Mouse (Mus musculus) left cerebral cortex, postnatal 25 days (tissue): ENCODE measurements around the gene Gm2832. TPM values are rescaled to one million over a fixed set of nuclear protein-coding genes. Genes with fewer than 3 reads are reported as not detected.
"Not testable (repeated sequence)": the region's sequence is repeated elsewhere in the genome, so short reads cannot be mapped to it uniquely, and the experiment has no call there.

Source experiments
- DNase-seq, 2 experiments: peaks; one replicate each; pipeline ENCODE4 v3.0.0; 2022; ENCODE audit warnings: low spot score in 2 of 2, mixed read lengths in 1 of 2
- intact Hi-C: fragments of 180-260 bp; cut with DNase I; formaldehyde crosslinking; loops from one replicate; pipeline ENCODE4 v1.15.1; 2025
- total RNA-seq, 2 experiments: library from RNA; stranded (reverse); gene quantifications; 2 replicates each; pipeline ENCODE4 v1.2.3; 2021

Gm2832 gene
- under 1 TPM; 0.23 to 0.73 TPM for total RNA-seq

GRCm38 (mm10) chr14:41278505-41278904 is at the start of gene Gm2832:
Gm2832 (plus strand) TSS chr14:41278805.
- DNase-seq, intact Hi-C loops: not testable (repeated sequence)

- intact Hi-C loops: not testable (repeated sequence)
- peak; percentile 54 to 67 for DNase-seq
Measured at GRCm38 (mm10) chr14:41263296-41263695, 15.3 kb upstream of the Gm2832 start.

GRCm38 (mm10) chr14:41263853-41264755 is 14.5 kb upstream of the Gm2832 start:
- DNase-seq: peak; percentile 52 to 55
- intact Hi-C loops: not testable (repeated sequence)

GRCm38 (mm10) chr14:41264756-41265566 is 13.6 kb upstream of the Gm2832 start:
- DNase-seq: peak; percentile 70 to 73
- intact Hi-C loops: not testable (repeated sequence)

GRCm38 (mm10) chr14:41285965-41286364 is 7.4 kb downstream of the Gm2832 start:
- intact Hi-C loops, DNase-seq: not testable (repeated sequence)

Other genes with a start within 250 kb of the Gm2832 start
- under 1 TPM; 0.62 to 0.85 TPM for gene Dydc2, start 209.6 kb upstream of the Gm2832 start, total RNA-seq
- gene Dydc1, start 205.9 kb upstream of the Gm2832 start, total RNA-seq: not detected
- gene Mat1a, start 173.8 kb upstream of the Gm2832 start, total RNA-seq: not detected
- not detected for gene Sftpa1, start 147.0 kb upstream of the Gm2832 start, total RNA-seq
- not detected for gene Mbl1, start 127.3 kb upstream of the Gm2832 start, total RNA-seq
- not detected for gene Sftpd, start 93.7 kb upstream of the Gm2832 start, total RNA-seq
- not detected for gene Gm5798, start 69.8 kb downstream of the Gm2832 start, total RNA-seq
- gene Gm7945, start 107.6 kb downstream of the Gm2832 start, total RNA-seq: not detected
- gene Gm6482, start 129.5 kb downstream of the Gm2832 start, total RNA-seq: not detected
- not detected for gene Gm7954, start 174.7 kb downstream of the Gm2832 start, total RNA-seq
- gene Gm3486, start 210.7 kb downstream of the Gm2832 start, total RNA-seq: not detected